Mouse (Mus musculus) intestine, embryonic 15.5 days (tissue): ENCODE measurements around the gene Tekt4. TPM values are rescaled to one million over a fixed set of nuclear protein-coding genes. Genes with fewer than 3 reads are reported as not detected.
A peak's percentile ranks its signal among the peaks of the same experiment; 100 is the strongest.

ENCODE experiments used
- ATAC-seq: fragments of 200-750 bp; cut with Nextera tagmentation; 2 replicates; pipeline ENCODE4 v1.8.0; 2017; ENCODE audit warnings: moderate TSS enrichment, moderate library complexity
- H3K27ac ChIP-seq: fragments of 300-500 bp; sonication (generic); 2 replicates; pipeline ENCODE4 v1.5.1; 2015; ENCODE audit warnings: mild to moderate bottlenecking, inconsistent platforms
- H3K27me3 ChIP-seq: fragments of 300-500 bp; sonication (generic); replicated peaks from 2 replicates; pipeline ENCODE4 v1.6.1; 2015; ENCODE audit warnings: inconsistent platforms
- H3K36me3 ChIP-seq: fragments of 300-500 bp; sonication (generic); 2 replicates; pipeline ENCODE4 v1.6.1; 2015; ENCODE audit warnings: inconsistent platforms
- H3K4me1 ChIP-seq: fragments of 300-500 bp; sonication (generic); replicated peaks from 2 replicates; pipeline ENCODE4 v1.6.1; 2015; ENCODE audit warnings: inconsistent platforms
- H3K4me2 ChIP-seq: fragments of 300-500 bp; sonication (generic); replicated peaks from 2 replicates; pipeline ENCODE4 v1.6.1; 2015; ENCODE audit warnings: mild to moderate bottlenecking, inconsistent platforms
- H3K4me3 ChIP-seq: fragments of 300-500 bp; sonication (generic); replicated peaks from 2 replicates; pipeline ENCODE4 v1.5.1; 2015; ENCODE audit warnings: inconsistent platforms
- H3K9ac ChIP-seq: fragments of 300-500 bp; sonication (generic); 2 replicates; pipeline ENCODE4 v1.6.1; 2015; ENCODE audit warnings: inconsistent platforms
- H3K9me3 ChIP-seq: fragments of 300-500 bp; sonication (generic); 2 replicates; pipeline ENCODE4 v1.6.1; 2016; ENCODE audit warnings: inconsistent platforms
- WGBS: fragments of 180-500 bp; shearing (Covaris S2); methylation state at CpG from one replicate; pipeline ENCODE4 v1.1.7; 2015; 5-methylcytosine and 5-hydroxymethylcytosine counted together
- polyA plus RNA-seq: library from polyadenylated mRNA; unstranded; fragments of >200 nt; fragmentation: Nextera tagmentation; extraction: Ambion mirVana; gene quantifications from 2 replicates; pipeline ENCODE4 v1.2.1, GENCODE M21; 2015

Tekt4 gene
- polyA plus RNA-seq = not detected in 2 replicates

GRCm38 (mm10) chr17:25454272-25454671, at the start of gene Tekt4:
Gene Tekt4 (plus strand): TSS chr17:25454615.
- WGBS = 50% methylated on average over 2 of the region's 2 CpGs
- no peaks in the 10 kb centered on the region for H3K27me3 ChIP-seq
- H3K9me3 ChIP-seq = no peaks in the 10 kb centered on the region
- H3K36me3 ChIP-seq = no peaks in the 10 kb centered on the region
- no peak for ATAC-seq
- no peak within 1 kb of the TSS for H3K4me3 ChIP-seq
- no peak within 1 kb of the TSS for H3K4me2 ChIP-seq
- H3K9ac ChIP-seq = no peak within 1 kb of the TSS
- no peak within 1 kb of the TSS for H3K27ac ChIP-seq
- no peaks in the 10 kb centered on the region for H3K4me1 ChIP-seq

GRCm38 (mm10) chr17:25405224-25405895, 49.1 kb upstream of the Tekt4 start:
- peaks cover 39% of the 10 kb centered on the region for H3K4me1 ChIP-seq
- no peaks in the 10 kb centered on the region for H3K9me3 ChIP-seq
- no peak overlapping the region for H3K4me2 ChIP-seq
- H3K27ac ChIP-seq = peak overlapping the region; percentile 49; the same call in 1 of the 2 replicates
- ATAC-seq = peak; percentile 76
- no peaks in the 10 kb centered on the region for H3K36me3 ChIP-seq
- 6% methylated on average over 9 of the region's 10 CpGs for WGBS
- no peak overlapping the region for H3K4me3 ChIP-seq
- H3K9ac ChIP-seq = no peak overlapping the region
- H3K27me3 ChIP-seq = no peaks in the 10 kb centered on the region

DNA sequence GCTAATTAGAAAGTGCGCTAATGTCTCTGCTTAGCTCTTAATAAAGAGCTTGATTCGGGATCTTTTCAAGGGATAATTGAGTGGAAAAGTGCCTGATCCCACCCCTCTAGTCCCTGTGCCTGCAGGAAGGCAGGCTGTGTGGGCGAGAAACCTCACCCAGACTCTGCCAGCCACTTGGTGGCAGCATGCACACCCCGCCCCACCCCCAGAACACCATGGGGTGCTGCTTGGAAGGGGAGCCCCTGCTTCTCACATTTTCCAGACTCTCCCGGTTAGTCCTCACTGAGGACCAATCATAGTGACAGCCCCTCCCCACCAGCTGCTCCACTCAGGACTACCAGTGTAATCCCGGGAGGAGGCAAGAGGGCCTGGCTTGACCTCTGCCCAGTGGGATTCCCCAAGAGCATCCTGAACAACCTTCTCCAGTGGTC, 48.4 kb upstream of the Tekt4 start:
- Histone ChIP-seq H3K4me2 (no peak overlapping the region), H3K36me3 (no peaks in the 10 kb centered on the region), H3K9ac (no peak overlapping the region), H3K27ac (peak overlapping the region; percentile 49; the same call in 1 of the 2 replicates), H3K9me3 (no peaks in the 10 kb centered on the region), H3K4me1 (peaks cover 41% of the 10 kb centered on the region), H3K4me3 (no peak overlapping the region), H3K27me3 (no peaks in the 10 kb centered on the region)
- WGBS = 39% methylated on average over 6 of the region's 6 CpGs
- ATAC-seq = no peak

GRCm38 (mm10) chr17:25407352-25407751, 47.1 kb upstream of the Tekt4 start:
- H3K9me3 ChIP-seq = no peaks in the 10 kb centered on the region
- WGBS = 63% methylated on average over 4 of the region's 4 CpGs
- H3K27ac ChIP-seq = no peak overlapping the region
- no peak overlapping the region for H3K4me2 ChIP-seq
- H3K36me3 ChIP-seq = no peaks in the 10 kb centered on the region
- no peaks in the 10 kb centered on the region for H3K27me3 ChIP-seq
- no peak overlapping the region for H3K9ac ChIP-seq
- no peak overlapping the region for H3K4me3 ChIP-seq
- no peak for ATAC-seq
- H3K4me1 ChIP-seq = peaks cover 47% of the 10 kb centered on the region

GRCm38 (mm10) chr17:25408302-25408999, 46.0 kb upstream of the Tekt4 start:
- Histone ChIP-seq H3K27me3 (no peaks in the 10 kb centered on the region), H3K9ac (no peak overlapping the region), H3K9me3 (no peaks in the 10 kb centered on the region), H3K4me3 (no peak overlapping the region), H3K4me2 (no peak overlapping the region), H3K4me1 (peaks cover 47% of the 10 kb centered on the region), H3K36me3 (no peaks in the 10 kb centered on the region), H3K27ac (no peak overlapping the region)
- 81% methylated on average over 7 of the region's 7 CpGs for WGBS
- ATAC-seq = no peak

GRCm38 (mm10) chr17:25409621-25410020, 44.8 kb upstream of the Tekt4 start:
- Histone ChIP-seq H3K4me2 (no peak overlapping the region), H3K27me3 (no peaks in the 10 kb centered on the region), H3K27ac (no peak overlapping the region), H3K4me1 (peaks cover 52% of the 10 kb centered on the region), H3K4me3 (no peak overlapping the region), H3K36me3 (no peaks in the 10 kb centered on the region), H3K9ac (no peak overlapping the region), H3K9me3 (no peaks in the 10 kb centered on the region)
- ATAC-seq = no peak
- WGBS = 73% methylated on average over 7 of the region's 7 CpGs

GRCm38 (mm10) chr17:25410180-25410579, 44.2 kb upstream of the Tekt4 start:
- H3K27me3 ChIP-seq = no peaks in the 10 kb centered on the region
- H3K9ac ChIP-seq = no peak overlapping the region
- H3K36me3 ChIP-seq = no peaks in the 10 kb centered on the region
- no peak overlapping the region for H3K4me3 ChIP-seq
- no peak overlapping the region for H3K4me2 ChIP-seq
- WGBS = 68% methylated on average over 6 of the region's 6 CpGs
- peaks cover 52% of the 10 kb centered on the region for H3K4me1 ChIP-seq
- ATAC-seq = no peak
- no peaks in the 10 kb centered on the region for H3K9me3 ChIP-seq
- no peak overlapping the region for H3K27ac ChIP-seq

- Histone ChIP-seq H3K4me3 (no peak overlapping the region), H3K36me3 (no peaks in the 10 kb centered on the region), H3K4me2 (no peak overlapping the region), H3K9ac (no peak overlapping the region), H3K9me3 (no peaks in the 10 kb centered on the region), H3K27me3 (no peaks in the 10 kb centered on the region), H3K27ac (no peak overlapping the region), H3K4me1 (peaks cover 53% of the 10 kb centered on the region)
- WGBS = 39% methylated on average over 7 of the region's 7 CpGs
- ATAC-seq = no peak
Observed at GRCm38 (mm10) chr17:25410786-25411185, 43.6 kb upstream of the Tekt4 start.

- WGBS = 46% methylated on average over 4 of the region's 4 CpGs
- no peak overlapping the region for H3K9ac ChIP-seq
- no peaks in the 10 kb centered on the region for H3K9me3 ChIP-seq
- peaks cover 53% of the 10 kb centered on the region for H3K4me1 ChIP-seq
- H3K27ac ChIP-seq = no peak overlapping the region
- ATAC-seq = no peak
- no peaks in the 10 kb centered on the region for H3K27me3 ChIP-seq
- no peak overlapping the region for H3K4me2 ChIP-seq
- no peaks in the 10 kb centered on the region for H3K36me3 ChIP-seq
- no peak overlapping the region for H3K4me3 ChIP-seq
Observed at GRCm38 (mm10) chr17:25411251-25411650, 43.2 kb upstream of the Tekt4 start.

DNA sequence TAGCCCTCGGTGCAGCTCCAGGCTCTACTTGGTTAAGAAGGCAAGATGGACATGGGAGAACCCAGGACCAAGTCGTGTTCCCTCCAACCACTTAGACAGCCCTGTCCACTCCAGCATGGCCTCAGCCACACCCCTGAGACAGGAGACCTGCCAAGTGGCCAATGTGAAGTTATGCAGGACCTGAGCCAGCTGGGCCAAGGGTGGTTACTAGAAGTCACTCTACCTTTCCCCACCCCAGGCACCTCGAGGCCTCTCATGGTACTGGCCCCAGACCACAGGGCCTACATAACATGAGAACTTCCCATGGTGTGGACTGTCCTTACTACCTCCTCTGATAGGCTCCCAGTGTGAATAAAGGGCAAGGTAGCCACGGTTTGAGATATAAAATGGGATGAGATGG, 40.2 kb upstream of the Tekt4 start:
- H3K36me3 ChIP-seq = no peaks in the 10 kb centered on the region
- H3K27me3 ChIP-seq = no peaks in the 10 kb centered on the region
- H3K4me2 ChIP-seq = no peak overlapping the region
- H3K4me1 ChIP-seq = peaks cover 44% of the 10 kb centered on the region
- no peak overlapping the region for H3K9ac ChIP-seq
- ATAC-seq = no peak
- H3K9me3 ChIP-seq = no peaks in the 10 kb centered on the region
- 71% methylated on average over 4 of the region's 4 CpGs for WGBS
- no peak overlapping the region for H3K27ac ChIP-seq
- no peak overlapping the region for H3K4me3 ChIP-seq

DNA sequence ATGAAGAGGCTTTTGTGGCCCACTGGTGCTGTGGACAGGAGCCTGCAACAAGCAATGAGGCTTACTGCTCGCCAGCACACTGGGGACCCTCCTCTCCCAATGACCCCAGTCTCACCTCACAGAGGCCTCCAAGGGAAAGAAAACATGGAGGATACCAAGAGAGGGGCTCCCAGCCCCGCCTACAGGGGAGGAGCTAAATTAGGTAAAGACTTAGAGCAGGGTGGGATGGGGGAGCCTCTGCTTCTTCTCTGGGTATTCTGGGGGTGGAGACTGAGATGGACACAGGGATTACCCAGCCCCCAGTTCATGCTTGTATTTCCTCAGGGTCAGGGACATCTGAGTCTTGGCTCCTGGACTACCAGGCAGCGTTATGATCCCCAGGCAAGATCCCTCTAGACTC, 39.5 kb upstream of the Tekt4 start:
- H3K9ac ChIP-seq = no peak overlapping the region
- H3K27me3 ChIP-seq = no peaks in the 10 kb centered on the region
- peak overlapping the region; percentile 36; the same call in 1 of the 2 replicates for H3K27ac ChIP-seq
- H3K4me3 ChIP-seq = no peak overlapping the region
- WGBS = 33% methylated on average over 3 of the region's 3 CpGs
- no peaks in the 10 kb centered on the region for H3K9me3 ChIP-seq
- H3K36me3 ChIP-seq = no peaks in the 10 kb centered on the region
- peaks cover 43% of the 10 kb centered on the region for H3K4me1 ChIP-seq
- H3K4me2 ChIP-seq = no peak overlapping the region
- ATAC-seq = no peak; the same call in 1 of the 2 replicates

DNA sequence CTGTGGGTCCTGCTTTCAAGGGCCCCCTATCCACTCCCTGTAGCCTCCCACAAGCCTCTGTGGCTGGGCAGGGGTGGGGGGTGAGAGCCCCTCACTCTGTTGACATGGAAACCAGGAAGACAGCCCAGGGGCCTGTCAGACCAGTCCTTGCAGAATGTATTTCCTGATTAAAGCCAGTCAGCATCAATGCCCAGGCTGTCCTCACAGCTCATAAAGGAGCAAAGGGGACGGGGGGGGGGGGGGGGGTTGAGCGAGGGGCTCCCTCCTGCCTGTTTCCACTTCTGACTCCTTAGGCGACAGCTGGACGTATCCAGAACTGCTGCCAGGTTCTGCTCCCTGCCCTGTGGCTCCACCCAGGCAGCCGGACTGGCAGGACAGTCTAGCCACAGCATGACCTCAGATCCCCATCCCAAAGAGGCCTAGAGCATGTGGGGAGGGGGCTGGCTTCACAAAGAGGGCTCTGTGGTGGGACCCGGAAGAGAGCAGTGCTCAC, 38.9 kb upstream of the Tekt4 start:
- Histone ChIP-seq H3K9ac (no peak overlapping the region), H3K4me2 (peak overlapping the region; percentile 24), H3K27me3 (no peaks in the 10 kb centered on the region), H3K4me3 (no peak overlapping the region), H3K4me1 (peaks cover 38% of the 10 kb centered on the region), H3K27ac (peak overlapping the region; percentile 36), H3K36me3 (no peaks in the 10 kb centered on the region), H3K9me3 (no peaks in the 10 kb centered on the region)
- peak; percentile 62 for ATAC-seq
- 10% methylated on average over 6 of the region's 6 CpGs for WGBS
